Mouse (Mus musculus) cortical plate, adult 2 months (tissue): ENCODE measurements at regions not wholly inside any gene's neighbourhood (a gene's known extent, or its start where the extent isn't known, plus 50 kb on each side); places are given as distances from the start of the nearest gene placed in this dataset.

Experiments
- CTCF ChIP-seq: fragments of 200-500 bp; IDR thresholded peaks from 2 replicates; pipeline ENCODE4 v1.5.1; 2011; ENCODE audit warnings: mild to moderate bottlenecking, control low read depth, low read length; ENCODE audit not compliant: insufficient read depth; ENCODE audit errors: extremely low read depth
- POLR2A ChIP-seq: fragments of 200-500 bp; IDR thresholded peaks from 2 replicates; pipeline ENCODE4 v1.6.1; 2011; ENCODE audit warnings: mild to moderate bottlenecking, low read length, control low read depth; ENCODE audit not compliant: insufficient read depth; ENCODE audit errors: extremely low read depth

- TF ChIP-seq CTCF (no peak), POLR2A (no peak)
Measured at GRCm38 (mm10) chrX:167145508-167146182, 63.5 kb downstream of the Tmsb4x start.
